In the genomic region with DNA sequence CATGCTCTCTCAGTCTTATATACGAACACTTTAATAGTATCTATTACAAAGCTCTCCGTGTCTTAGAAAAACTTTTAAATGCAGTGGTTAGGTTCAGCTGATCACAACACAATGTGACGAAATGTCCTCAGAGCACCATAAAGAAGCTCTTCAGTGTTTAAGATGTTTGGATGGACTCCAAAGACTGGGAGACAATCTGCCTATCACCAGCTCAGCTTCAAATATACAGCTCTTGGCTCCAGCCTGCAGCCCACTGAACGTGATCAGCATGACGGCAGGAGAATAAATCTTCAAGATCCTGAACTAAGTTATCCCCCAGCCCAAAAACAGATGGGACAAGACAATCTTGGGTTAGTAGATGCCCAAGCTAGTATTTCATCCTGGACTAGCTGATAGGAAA, we compare ENCODE assay signal across 15 mouse cellular contexts.
DNase-seq lines count a peak whose midpoint lies in the region; ATAC-seq and TF ChIP-seq lines count a peak whose summit lies in the region.
"Had no signal": no experiment of that assay in that cellular context is flagged by ENCODE, and none has a peak within 500 bp of the region (broad histone marks: within the 10 kb centered on the region; RNA-seq: fewer than 3 reads in every experiment).

No protein-coding gene starts in this region.

- H3K27me3 ChIP-seq in kidney, postnatal 0 days (ENCODE audit: insufficient read depth, low read length) = no peaks in the 10 kb centered on the region
- no peaks in the 10 kb centered on the region for H3K27me3 ChIP-seq in lung, postnatal 0 days (replicated peaks; ENCODE audit: insufficient read depth, low read length)
- no peaks in the 10 kb centered on the region for H3K27me3 ChIP-seq in neural tube, embryonic 14.5 days (ENCODE audit: control insufficient read depth, insufficient read depth, low read length)
- no peaks in the 10 kb centered on the region for H3K27me3 ChIP-seq in neural tube, embryonic 15.5 days (replicated peaks)
- H3K27me3 ChIP-seq: forebrain, embryonic 12.5 days; heart, embryonic 12.5 days had no signal

- H3K27ac ChIP-seq in kidney, postnatal 0 days = no peak overlapping the region
- H3K27ac ChIP-seq in lung, postnatal 0 days (ENCODE audit: low read length) = no peak overlapping the region
- H3K27ac ChIP-seq in neural tube, embryonic 14.5 days (ENCODE audit: low read depth, low read length) = no peak overlapping the region
- H3K27ac ChIP-seq in neural tube, embryonic 15.5 days (replicated peaks) = no peak overlapping the region
- H3K27ac ChIP-seq: forebrain, embryonic 12.5 days; gastrocnemius, adult 2 months; hindbrain, embryonic 10.5 days; hindbrain, embryonic 14.5 days had no signal

- peak; percentile 36 for DNase-seq in kidney, postnatal 0 days (ENCODE audit: low spot score)
- no peak for DNase-seq in kidney, postnatal 4 days
- DNase-seq in lung, postnatal 0 days (ENCODE audit: low spot score) = peak; percentile 18
- DNase-seq in lung, postnatal 4 days = no peak
- DNase-seq: adrenal gland, adult 2 months; adrenal gland, postnatal 25 days; cerebellum, adult 2 months; gastrocnemius, adult 2 months; gastrocnemius, postnatal 25 days had no signal

- H3K4me1 ChIP-seq in kidney, postnatal 0 days (replicated peaks; ENCODE audit: insufficient read depth, low read length) = no peaks in the 10 kb centered on the region; the same call in 1 of the 2 replicates
- H3K4me1 ChIP-seq in lung, postnatal 0 days (ENCODE audit: insufficient read depth, low read depth, low read length) = no peaks in the 10 kb centered on the region
- H3K4me1 ChIP-seq in neural tube, embryonic 14.5 days (ENCODE audit: control insufficient read depth, insufficient read depth, low read length) = no peaks in the 10 kb centered on the region
- H3K4me1 ChIP-seq in neural tube, embryonic 15.5 days = peaks cover 5% of the 10 kb centered on the region; the same call in 1 of the 2 replicates

- 49% methylated on average over 5 of the region's 5 CpGs for whole genome bisulfite sequencing in kidney, postnatal 0 days
- 59% methylated on average over 5 of the region's 5 CpGs for WGBS in lung, postnatal 0 days
- 52% methylated on average over 5 of the region's 5 CpGs for WGBS in neural tube, embryonic 14.5 days
- 52% methylated on average over 5 of the region's 5 CpGs for WGBS in neural tube, embryonic 15.5 days

- no peaks in the 10 kb centered on the region for H3K9me3 ChIP-seq in kidney, postnatal 0 days (replicated peaks; ENCODE audit: low read length)
- no peaks in the 10 kb centered on the region for H3K9me3 ChIP-seq in lung, postnatal 0 days (ENCODE audit: low read length)
- H3K9me3 ChIP-seq in neural tube, embryonic 14.5 days (ENCODE audit: control insufficient read depth, low read length) = no peaks in the 10 kb centered on the region
- no peaks in the 10 kb centered on the region for H3K9me3 ChIP-seq in neural tube, embryonic 15.5 days (replicated peaks)
- H3K9me3 ChIP-seq: forebrain, embryonic 12.5 days; heart, embryonic 12.5 days; hindbrain, embryonic 10.5 days had no signal

- H3K36me3 ChIP-seq in kidney, postnatal 0 days (ENCODE audit: insufficient read depth, low read length) = no peaks in the 10 kb centered on the region
- no peaks in the 10 kb centered on the region for H3K36me3 ChIP-seq in lung, postnatal 0 days (ENCODE audit: insufficient read depth, low read length)
- no peaks in the 10 kb centered on the region for H3K36me3 ChIP-seq in neural tube, embryonic 14.5 days (ENCODE audit: control insufficient read depth, insufficient read depth, low read length)
- no peaks in the 10 kb centered on the region for H3K36me3 ChIP-seq in neural tube, embryonic 15.5 days
- H3K36me3 ChIP-seq: forebrain, embryonic 12.5 days; heart, embryonic 12.5 days; hindbrain, embryonic 10.5 days had no signal

- no peak overlapping the region for H3K9ac ChIP-seq in kidney, postnatal 0 days (ENCODE audit: low read depth, low read length)
- no peak overlapping the region for H3K9ac ChIP-seq in lung, postnatal 0 days (replicated peaks; ENCODE audit: low read depth)
- no peak overlapping the region for H3K9ac ChIP-seq in neural tube, embryonic 14.5 days (replicated peaks; ENCODE audit: low read depth, low read length)
- no peak overlapping the region for H3K9ac ChIP-seq in neural tube, embryonic 15.5 days (replicated peaks)
- H3K9ac ChIP-seq: forebrain, embryonic 12.5 days; heart, embryonic 12.5 days; hindbrain, embryonic 14.5 days had no signal

- ATAC-seq in kidney, postnatal 0 days (replicated peaks; ENCODE audit: low FRiP score, low read depth) = no peak
- ATAC-seq in lung, postnatal 0 days = no peak
- ATAC-seq in neural tube, embryonic 14.5 days (ENCODE audit: low read depth) = peak; percentile 49; the same call in 1 of the 2 replicates
- ATAC-seq in neural tube, embryonic 15.5 days (ENCODE audit: low FRiP score) = no peak; the same call in 1 of the 2 replicates

- TF ChIP-seq EP300 in lung, postnatal 0 days (IDR thresholded peaks at IDR 0.05) = no peak

- H3K4me2 ChIP-seq in kidney, postnatal 0 days (ENCODE audit: low read length) = no peak overlapping the region
- no peak overlapping the region for H3K4me2 ChIP-seq in lung, postnatal 0 days (replicated peaks; ENCODE audit: low read depth, low read length)
- no peak overlapping the region for H3K4me2 ChIP-seq in neural tube, embryonic 14.5 days (ENCODE audit: low read depth, low read length)
- H3K4me2 ChIP-seq in neural tube, embryonic 15.5 days = no peak overlapping the region
- H3K4me2 ChIP-seq: forebrain, embryonic 12.5 days; heart, embryonic 12.5 days; hindbrain, embryonic 14.5 days had no signal

- no peak overlapping the region for H3K4me3 ChIP-seq in kidney, postnatal 0 days (replicated peaks; ENCODE audit: low read depth, low read length)
- no peak overlapping the region for H3K4me3 ChIP-seq in lung, postnatal 0 days (ENCODE audit: low read depth, low read length)
- no peak overlapping the region for H3K4me3 ChIP-seq in neural tube, embryonic 14.5 days (ENCODE audit: low read depth, low read length)
- no peak overlapping the region for H3K4me3 ChIP-seq in neural tube, embryonic 15.5 days (replicated peaks)
- H3K4me3 ChIP-seq: forebrain, embryonic 12.5 days; gastrocnemius, adult 2 months; heart, embryonic 12.5 days; hindbrain, embryonic 10.5 days had no signal

- TF ChIP-seq CTCF in kidney, postnatal 0 days (IDR thresholded peaks at IDR 0.05; ENCODE audit: low read depth) = no peak
- TF ChIP-seq CTCF in lung, postnatal 0 days (IDR thresholded peaks at IDR 0.05) = no peak

Comparison
In these comparisons a context has a peak if more than half of its experiments do, and no peak if none do; other contexts are left out.
1. DNase-seq: peak in kidney, postnatal 0 days (single experiment) and lung, postnatal 0 days (single experiment); none in kidney, postnatal 4 days (0 of 2) and lung, postnatal 4 days (0 of 2).